Mouse (Mus musculus): ENCODE measurements around the gene Kif15.

Kif15 gene

DNA sequence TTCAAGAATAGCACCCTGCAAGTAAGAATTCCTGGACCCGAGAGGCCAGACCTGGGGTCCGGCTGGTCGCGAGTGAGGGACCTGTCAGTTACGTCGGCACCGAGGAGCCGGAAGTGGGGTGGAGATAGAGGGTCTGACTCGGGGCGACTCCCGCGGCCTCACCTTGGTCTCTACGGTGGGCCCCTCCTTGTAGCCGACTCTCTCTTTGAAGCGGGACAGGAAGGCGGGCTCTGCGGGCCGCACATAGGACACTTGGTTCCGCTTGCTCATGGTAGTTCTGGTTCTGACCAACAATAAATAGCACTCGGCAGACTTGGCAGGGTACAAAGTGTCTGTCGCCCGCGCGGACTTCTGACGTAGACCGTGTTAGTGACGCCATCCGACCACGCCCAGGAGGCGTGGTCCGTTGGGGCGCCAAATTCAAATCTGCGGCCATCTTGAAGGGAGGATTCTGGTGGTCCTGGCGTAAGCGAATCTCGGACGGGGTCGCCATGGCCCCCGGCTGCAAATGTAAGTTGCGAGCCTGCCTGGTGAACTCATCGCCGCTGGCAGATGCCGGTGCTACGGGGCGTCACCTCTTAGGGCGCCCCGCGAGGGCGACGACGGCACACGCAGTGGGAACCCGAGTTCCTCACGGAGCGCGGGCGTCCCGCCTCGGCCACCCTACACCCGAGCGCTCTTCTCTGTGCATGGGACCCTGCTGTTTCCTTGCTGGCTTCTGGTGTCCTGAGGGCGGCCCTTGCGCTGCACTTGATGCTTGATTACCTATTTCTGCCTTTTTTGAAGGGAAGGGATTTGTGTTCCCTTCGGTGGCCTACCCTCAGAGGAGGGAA lies at the start of gene Kif15, which contains the start of gene 1110059G10Rik:
Kif15 (plus strand) TSS at position 404 of the 833 bp plus-strand sequence.
1110059G10Rik (minus strand) TSS at position 358 of the 833 bp plus-strand sequence.
- DNase-seq (ENCODE audit: low read depth, low spot score), result peak; percentile 94

GRCm38 (mm10) chr9:122901047-122901446 lies 49.8 kb upstream of the Kif15 start:
- no peak for DNase-seq (ENCODE audit: low read depth, low spot score)

DNA sequence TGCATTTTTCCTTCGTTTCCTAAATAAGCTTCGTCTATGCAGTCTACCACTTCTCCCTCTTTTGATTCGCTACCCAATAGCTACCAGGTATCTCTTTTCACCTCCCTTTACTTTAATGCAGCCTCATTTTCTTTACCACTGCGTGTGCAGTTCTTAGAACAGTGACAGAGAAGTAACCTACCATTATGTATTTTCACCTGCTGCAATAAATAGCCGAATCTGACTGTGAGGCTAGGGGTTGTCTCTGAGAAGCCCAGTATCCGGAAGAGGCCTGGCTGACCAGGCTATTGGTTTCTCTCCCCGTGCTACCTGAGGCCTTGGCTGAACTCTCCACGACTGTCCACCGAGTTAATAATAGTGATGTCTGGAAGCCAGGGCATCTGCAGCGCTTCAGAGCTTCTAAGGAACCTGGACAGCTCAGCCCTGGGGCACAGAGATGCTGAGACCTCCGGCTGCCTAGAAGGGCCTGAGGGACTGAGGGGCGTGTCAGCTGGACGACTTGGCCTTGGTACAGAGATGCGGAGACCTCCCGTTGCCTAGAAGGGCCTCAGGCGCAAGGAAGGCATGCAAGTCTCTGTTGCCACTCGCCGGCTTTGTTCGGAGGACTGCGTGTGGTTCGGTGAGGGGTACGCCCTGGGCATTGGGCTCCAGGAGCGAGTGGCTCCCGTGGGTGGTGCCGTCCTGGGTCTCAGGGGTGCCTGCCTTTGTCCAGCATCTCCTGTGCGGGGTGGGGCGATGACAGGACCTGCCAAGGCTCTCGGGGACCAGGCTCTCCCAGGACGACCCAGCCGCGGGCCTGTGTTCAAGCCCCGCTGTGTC lies 47.9 kb upstream of the Kif15 start:
- peak; percentile 91 for DNase-seq (ENCODE audit: low read depth, low spot score)

DNA sequence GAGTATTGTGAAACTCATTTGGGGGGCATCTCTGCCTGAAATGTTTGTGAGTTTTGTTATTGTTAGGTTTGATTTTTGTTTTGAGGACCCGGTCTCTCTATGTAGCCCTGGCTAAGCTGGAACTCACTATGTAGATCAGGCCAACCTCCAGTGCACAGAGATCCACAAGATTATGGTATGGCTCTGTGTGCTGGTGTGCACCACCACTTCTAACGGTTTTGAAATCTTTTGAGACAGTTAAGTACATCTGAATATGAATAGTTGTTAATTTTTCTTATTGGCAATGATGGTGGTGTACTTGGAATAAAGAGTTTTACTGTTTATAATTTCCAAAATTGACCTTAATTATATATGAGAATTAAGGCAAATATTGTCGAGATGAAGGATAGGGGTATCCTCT lies 28.4 kb upstream of the Kif15 start:
- no peak for DNase-seq (ENCODE audit: low read depth, low spot score)

DNA sequence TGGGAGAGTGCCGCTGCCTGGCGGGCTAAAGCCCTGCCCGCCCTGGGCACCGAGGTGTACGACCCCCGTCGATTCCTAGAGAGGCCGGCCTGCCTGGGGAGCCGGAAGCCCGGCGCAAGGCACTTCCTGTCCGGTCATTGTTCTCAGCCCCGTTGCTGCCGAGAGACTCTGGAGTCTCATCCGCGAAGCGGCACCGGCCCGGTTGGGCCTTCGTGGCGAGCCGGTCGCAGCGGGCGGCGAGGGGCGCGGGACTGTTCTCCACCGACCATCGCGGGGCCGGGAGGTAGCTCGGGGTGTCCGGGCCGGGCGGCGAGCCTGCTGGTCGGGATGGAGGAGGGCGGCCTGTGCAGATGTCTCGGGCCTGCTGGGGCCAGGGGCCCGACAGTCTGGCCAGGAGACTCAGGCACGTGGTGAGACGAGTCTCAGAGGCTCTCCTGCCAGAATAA lies 27.9 kb upstream of the Kif15 start, which contains the start of gene Zfp105:
Zfp105 (plus strand) TSS at position 137 of the 446 bp plus-strand sequence.
- DNase-seq (ENCODE audit: low read depth, low spot score), result peak; percentile 89

GRCm38 (mm10) chr9:122928915-122929314 lies 21.9 kb upstream of the Kif15 start:
- DNase-seq (ENCODE audit: low read depth, low spot score), result no peak

- no peak for DNase-seq (ENCODE audit: low read depth, low spot score)
Measured at GRCm38 (mm10) chr9:122998406-122999192, 47.8 kb downstream of the Kif15 start.

DNA sequence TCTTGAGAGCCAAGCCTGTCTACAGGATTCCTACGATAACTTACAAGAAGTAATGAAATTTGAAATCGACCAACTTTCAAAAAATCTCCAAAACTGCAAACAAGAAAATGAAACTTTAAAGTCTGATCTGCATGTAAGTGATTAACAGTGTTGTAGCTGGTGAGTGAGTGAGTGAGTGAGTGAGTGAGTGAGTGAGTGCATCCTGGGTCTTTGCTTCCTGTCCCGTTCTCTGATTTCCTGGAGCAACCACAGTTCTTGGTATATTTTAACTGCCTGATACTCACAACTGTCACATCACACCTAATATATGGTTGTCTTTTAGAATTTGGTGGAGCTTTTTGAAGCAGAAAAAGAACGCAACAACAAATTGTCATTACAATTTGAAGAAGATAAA lies 48.3 kb downstream of the Kif15 start:
- DNase-seq (ENCODE audit: low read depth, low spot score), result no peak

DNA sequence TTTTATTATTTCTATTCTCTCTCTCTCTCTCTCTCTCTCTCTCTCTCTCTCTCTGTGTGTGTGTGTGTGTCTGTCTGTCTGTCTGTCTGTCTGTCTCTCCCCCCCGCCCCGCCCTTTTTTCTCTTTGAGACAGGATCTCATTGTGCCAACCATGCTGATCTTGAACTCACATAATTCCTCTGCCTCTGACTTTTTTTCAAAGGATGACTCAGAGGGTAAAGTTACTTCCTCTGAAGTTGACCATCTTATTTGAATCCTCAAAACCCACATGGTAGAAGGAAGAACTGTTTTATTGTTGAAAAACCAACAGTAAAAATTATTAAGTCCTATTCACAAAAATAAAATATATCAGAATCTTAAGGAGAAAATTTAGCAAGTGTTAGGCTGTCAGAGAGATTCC lies 53.9 kb downstream of the Kif15 start:
- no peak for DNase-seq (ENCODE audit: low read depth, low spot score)

- DNase-seq (ENCODE audit: low read depth, low spot score), result peak; percentile 10
Measured at GRCm38 (mm10) chr9:123006071-123006470, 55.2 kb downstream of the Kif15 start.

DNA sequence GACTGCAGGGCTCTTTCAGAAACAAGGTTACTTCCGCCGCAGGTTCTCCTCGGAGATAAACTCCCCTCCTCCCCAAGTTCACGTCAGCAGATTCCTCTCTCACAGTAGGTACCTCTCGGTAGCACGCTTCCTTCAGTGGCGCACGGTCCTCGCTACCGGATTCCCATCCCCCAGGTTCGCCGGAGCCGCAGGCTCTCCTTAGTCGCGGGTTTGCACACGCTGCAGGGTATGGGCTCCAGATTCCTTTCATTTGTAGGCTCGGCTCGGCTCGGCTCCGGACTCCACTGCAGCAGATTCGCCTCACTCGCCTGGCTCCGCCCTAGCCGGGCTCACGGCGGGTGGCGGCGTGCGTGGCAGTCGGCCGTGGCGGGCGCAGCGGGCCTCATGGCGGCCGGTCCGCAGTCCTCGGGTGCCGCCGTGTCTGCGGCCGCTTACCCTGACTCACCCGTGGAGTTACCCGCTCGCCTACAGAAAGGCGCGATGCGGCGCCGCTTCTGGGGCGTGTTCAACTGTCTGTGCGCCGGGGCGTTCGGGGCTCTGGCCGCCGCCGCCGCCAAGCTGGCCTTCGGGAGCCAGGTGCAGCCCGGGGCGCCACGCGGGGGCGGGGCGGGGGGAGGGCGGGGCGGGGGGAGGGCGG lies 70.3 kb downstream of the Kif15 start, which contains the start of gene Tmem42:
Tmem42 (plus strand) TSS at position 332 of the 637 bp plus-strand sequence.
- DNase-seq (ENCODE audit: low read depth, low spot score), result peak; percentile 92

DNA sequence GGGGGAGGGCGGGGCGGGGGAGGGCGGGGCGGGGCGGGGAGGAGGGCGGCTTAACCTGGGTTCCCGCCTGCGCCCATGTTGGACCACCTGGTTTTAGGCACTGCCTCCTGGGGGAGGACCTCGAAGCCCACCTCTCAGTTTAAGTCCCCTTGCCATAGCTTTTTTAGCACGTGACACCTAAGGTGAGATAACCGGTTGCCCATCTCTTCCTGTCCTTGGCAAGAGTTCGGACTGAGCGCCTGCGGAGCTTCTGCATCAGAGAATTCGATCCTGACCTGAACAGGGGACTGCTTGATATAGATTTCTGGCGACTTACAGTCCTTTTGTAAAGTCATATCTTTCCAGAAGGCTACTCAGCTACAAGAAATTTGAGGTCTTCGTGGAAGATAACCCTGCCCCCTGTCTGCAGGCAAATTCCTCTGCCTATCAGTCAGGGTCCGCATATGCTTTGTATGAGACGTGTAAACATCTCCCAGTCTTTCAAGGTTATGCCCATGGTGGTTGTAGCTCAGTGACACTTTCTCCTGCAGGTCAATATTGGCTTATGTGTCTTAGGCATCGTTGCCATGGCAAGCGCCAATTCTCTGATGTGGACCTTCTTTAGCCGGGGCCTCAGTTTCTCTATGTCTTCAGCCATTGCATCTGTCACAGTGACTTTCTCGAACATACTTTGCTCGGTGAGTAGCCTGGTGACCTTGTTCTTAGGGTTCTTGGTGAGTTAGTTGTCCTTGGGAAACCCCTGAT lies 71.0 kb downstream of the Kif15 start:
- DNase-seq (ENCODE audit: low read depth, low spot score), result peak; percentile 50

- DNase-seq (ENCODE audit: low read depth, low spot score), result no peak
Measured at GRCm38 (mm10) chr9:123024201-123024600, 73.4 kb downstream of the Kif15 start.

GRCm38 (mm10) chr9:123031496-123032246 lies 80.8 kb downstream of the Kif15 start:
- DNase-seq (ENCODE audit: low read depth, low spot score), result no peak

- no peak for DNase-seq (ENCODE audit: low read depth, low spot score)
Measured at GRCm38 (mm10) chr9:123034426-123034825, 83.6 kb downstream of the Kif15 start, which contains the start of gene Tgm4. Gene Tgm4 (plus strand): TSS chr9:123034726.

GRCm38 (mm10) chr9:123047665-123048064 lies 96.8 kb downstream of the Kif15 start:
- no peak for DNase-seq (ENCODE audit: low read depth, low spot score)

GRCm38 (mm10) chr9:123058724-123059292 lies 108.0 kb downstream of the Kif15 start:
- DNase-seq (ENCODE audit: low read depth, low spot score), result no peak

DNA sequence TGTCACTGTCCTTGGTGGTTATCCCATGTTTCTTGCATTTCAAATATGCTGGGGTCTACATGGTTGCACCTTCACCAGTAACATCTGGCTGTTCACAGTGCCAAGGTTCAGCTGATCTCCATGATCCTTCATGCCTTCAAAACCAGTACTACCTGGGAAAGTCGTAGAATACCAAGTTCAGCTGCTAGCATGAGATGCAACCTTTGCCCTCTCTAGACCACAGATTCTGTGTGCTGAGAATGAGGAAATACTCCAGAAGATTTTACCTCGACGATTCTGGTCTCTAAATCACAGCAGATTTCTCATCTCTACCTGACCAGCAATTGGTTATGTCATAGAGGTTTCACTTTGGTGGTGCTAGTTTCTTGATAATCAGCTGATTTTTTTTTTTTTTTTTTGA lies 109.3 kb downstream of the Kif15 start:
- DNase-seq (ENCODE audit: low read depth, low spot score), result no peak
